Mouse (Mus musculus) monocyte, adult 5-6 weeks (primary cell): ENCODE data around the gene Fam189a1. TPM values are rescaled to one million over a fixed set of nuclear protein-coding genes. Genes with fewer than 3 reads are reported as not detected.

Source experiments
- ATAC-seq: fragments of 153-309, 156-312 bp; replicated peaks from 2 replicates; pipeline ENCODE4 v1.8.0; 2017; ENCODE audit warnings: mild to moderate bottlenecking; ENCODE audit not compliant: low TSS enrichment, insufficient number of reproducible peaks, severe bottlenecking, poor library complexity, low FRiP score
- total RNA-seq: library from RNA; stranded (forward); fragments of 200-1000, 200-491, 200-594 nt; gene quantifications from 3 replicates; pipeline ENCODE4 v1.2.3, GENCODE M21; 2017

The Fam189a1 gene
- total RNA-seq, 1 experiment from 2014 or later, result not detected

DNA sequence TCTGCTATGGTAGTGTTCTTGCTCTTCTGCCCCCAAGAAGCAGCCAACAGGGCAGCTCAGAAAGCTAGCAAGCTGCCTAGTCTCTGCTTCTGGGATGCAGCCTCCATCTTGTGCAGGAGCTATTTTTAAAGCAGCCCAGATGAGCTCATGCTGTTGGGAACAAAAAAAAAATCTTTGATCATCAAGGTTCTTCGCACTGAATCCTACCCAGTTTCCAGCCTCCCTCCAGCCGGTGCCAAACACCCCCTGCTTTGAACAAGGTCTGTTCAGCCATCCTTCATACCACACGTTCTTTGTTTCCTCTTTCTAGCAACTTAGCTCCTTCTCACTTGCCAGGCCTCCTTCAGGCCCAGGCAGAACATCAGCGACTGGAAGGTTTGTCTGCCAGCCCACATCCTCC is 376.9 kb downstream of the Fam189a1 start:
- ATAC-seq, result no peak

GRCm38 (mm10) chr7:64776708-64777489 is 379.5 kb downstream of the Fam189a1 start:
- no peak for ATAC-seq

GRCm38 (mm10) chr7:64773465-64773864 is 382.9 kb downstream of the Fam189a1 start:
- no peak for ATAC-seq

- no peak for ATAC-seq
Measured at GRCm38 (mm10) chr7:64770779-64771390, 385.5 kb downstream of the Fam189a1 start.

- ATAC-seq, result no peak
Measured at GRCm38 (mm10) chr7:64769768-64770167, 386.6 kb downstream of the Fam189a1 start.

DNA sequence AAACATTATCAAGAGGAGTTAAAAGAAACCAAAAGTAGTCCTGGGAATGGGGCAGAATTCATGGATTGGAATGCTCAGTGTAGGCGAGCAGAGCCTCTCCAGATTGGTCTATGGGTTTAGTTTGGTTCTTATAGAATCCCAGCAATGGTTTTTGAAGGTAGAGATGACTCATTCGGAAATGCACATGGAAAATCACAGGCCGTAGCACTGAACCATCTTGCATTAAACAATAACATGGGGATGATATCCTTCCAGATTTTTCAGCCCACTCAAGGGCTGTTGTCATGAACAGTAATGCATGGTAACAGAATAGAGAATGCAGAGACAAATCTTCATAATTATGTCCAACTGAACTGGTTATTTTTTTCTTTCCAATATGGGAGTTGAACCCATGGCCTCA is 390.8 kb downstream of the Fam189a1 start:
- no peak for ATAC-seq

GRCm38 (mm10) chr7:64755141-64755540 is 401.2 kb downstream of the Fam189a1 start:
- ATAC-seq, result no peak

- ATAC-seq, result no peak
Measured at GRCm38 (mm10) chr7:64754161-64754560, 402.2 kb downstream of the Fam189a1 start.

DNA sequence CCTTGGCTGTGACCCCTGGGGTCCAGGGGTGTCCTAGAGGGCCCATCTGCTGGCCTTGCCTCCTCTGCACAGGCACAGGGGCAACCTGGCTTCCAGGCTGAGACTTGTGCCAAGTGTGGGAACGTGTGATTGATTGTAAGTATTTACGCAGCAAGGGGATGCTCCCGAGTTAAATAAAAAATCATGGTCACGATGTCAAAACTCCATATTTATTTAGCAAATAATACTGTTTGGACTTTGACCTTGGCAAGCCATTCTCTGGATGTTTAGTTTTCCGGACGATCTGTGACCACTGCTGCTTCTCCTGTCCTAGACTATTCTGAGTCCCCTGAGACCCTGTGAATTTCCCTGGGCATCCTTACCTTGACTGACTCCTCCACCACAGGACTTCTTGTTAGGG is 402.7 kb downstream of the Fam189a1 start:
- no peak for ATAC-seq

DNA sequence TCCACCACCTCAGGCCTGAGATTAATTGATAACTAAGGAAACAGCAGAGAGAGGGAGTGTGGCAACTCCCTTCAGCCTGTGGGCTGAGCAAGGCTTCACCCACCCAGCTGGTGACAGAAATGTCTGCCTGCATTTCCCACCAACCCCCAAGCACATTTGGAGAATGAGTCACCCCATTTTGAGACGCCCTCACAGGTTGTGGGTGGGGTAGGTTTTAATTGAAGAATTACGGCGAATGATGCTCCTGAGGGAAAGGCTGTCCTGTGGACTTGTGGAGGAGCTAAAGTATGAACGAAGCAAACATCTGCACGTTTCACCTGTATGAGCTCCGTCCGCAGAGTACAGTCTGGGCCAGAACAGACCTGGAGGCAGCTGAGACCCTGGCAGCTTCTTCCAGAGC is 404.2 kb downstream of the Fam189a1 start:
- no peak for ATAC-seq

- ATAC-seq, result no peak
Measured at GRCm38 (mm10) chr7:64751465-64751864, 404.9 kb downstream of the Fam189a1 start.

DNA sequence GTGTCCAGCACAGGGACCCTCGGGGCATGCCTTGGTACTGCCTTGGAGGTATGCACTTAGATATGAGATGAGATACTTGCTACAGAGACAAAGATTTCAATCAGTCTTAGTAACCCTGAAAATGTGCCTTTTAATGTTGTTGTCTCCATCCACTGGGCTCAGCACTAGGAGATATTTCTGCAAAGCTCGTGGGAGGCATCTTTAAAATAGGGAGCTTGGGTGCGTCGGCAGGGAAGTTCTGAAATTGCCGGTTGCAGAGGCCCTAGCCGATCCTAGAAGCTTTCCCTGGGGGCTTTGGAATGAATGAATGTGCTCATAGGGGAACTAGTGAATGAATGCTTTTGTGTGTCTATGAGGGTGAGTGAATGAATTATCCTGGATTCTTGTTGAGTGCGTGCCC is 412.8 kb downstream of the Fam189a1 start:
- no peak for ATAC-seq

DNA sequence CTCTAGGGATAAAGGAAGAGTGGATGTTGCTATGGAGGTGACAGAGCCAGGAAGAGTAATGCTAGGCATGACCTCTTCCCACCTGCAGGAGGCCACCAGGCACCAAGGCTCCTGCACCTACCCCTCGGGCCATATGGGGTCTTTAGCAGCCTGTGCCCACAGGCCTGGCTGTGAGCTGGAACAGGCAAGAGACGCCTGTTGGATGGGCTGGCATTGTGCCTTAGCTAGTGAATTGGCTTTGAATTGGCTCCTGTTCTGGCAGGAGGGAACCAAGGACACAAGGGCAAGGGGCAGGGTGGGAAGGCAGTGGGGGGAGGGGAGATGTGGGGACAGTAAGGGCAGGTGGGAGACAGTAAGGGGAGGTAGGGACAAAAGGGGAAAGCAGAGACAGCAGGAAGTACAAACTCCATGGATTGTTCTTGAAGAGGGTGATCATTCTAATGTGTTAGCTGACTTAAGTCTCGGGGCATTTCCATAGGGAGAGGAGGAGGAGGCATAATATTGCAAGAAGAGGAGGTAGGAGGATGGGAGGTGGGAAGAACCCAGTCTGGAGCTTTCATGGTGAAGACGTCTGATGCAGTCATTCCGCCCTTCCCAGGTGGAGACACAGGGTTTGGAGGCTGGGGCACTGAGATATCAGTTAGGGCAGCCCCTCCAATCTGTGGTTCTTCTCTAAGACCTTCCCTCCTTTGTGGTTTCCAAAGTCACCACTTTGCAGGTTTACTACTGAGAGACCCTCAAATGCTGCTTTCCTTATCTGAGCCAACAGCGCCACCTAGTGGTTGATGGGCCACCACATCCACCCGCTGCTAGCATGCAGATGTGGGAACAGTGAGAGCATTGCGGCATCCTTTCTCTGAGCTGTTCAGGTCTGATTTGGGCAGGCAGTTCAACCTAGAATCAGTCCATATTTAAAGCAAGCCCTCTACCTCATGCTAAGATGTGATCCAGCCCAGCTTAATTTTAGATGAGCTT is 414.8 kb downstream of the Fam189a1 start:
- 0 out of 2 replicates have a peak, but pooled peaks have one; percentile 23 for ATAC-seq

DNA sequence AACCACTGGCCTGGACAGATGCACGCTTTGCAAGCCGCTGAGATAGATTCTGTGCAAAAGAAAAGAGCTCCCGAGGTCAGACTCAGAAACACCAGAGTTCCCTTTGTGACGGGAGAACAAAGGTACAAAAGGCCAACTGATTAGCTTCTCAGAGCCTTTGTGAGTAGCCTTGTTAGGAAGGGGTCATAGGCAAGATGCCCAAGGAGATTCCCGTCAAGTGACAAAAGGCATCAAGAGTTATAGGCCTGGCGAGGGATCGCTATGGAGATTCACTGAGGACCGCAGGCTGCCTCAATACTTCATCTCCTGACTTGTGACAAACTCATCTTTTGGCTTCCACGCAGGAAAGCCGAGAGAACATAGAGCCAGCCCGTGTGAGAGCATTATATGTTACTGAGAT is 417.2 kb downstream of the Fam189a1 start:
- ATAC-seq, result no peak

DNA sequence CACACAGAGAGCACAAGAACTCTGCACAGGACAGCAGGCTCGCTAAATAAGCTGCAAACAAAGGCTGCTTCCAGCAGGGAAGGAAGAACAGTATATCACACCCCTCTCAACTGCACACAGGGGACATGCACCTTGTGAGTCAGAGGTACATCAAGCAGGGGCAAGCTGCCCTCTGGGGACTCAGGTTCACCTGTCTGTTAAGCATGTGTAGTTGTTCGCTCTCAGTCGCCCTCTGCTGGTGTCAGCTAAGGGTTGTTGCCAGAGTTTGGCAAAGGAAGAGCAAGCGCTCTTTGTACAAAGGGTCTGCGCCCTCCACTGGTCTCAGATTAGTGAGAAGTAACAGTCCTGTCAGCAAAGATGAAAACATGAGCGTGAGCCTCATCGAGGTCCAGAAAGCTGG is 426.6 kb downstream of the Fam189a1 start:
- no peak for ATAC-seq

GRCm38 (mm10) chr7:64728816-64729215 is 427.6 kb downstream of the Fam189a1 start:
- ATAC-seq, result no peak

- ATAC-seq, result no peak
Measured at GRCm38 (mm10) chr7:64728181-64728591, 428.2 kb downstream of the Fam189a1 start.

DNA sequence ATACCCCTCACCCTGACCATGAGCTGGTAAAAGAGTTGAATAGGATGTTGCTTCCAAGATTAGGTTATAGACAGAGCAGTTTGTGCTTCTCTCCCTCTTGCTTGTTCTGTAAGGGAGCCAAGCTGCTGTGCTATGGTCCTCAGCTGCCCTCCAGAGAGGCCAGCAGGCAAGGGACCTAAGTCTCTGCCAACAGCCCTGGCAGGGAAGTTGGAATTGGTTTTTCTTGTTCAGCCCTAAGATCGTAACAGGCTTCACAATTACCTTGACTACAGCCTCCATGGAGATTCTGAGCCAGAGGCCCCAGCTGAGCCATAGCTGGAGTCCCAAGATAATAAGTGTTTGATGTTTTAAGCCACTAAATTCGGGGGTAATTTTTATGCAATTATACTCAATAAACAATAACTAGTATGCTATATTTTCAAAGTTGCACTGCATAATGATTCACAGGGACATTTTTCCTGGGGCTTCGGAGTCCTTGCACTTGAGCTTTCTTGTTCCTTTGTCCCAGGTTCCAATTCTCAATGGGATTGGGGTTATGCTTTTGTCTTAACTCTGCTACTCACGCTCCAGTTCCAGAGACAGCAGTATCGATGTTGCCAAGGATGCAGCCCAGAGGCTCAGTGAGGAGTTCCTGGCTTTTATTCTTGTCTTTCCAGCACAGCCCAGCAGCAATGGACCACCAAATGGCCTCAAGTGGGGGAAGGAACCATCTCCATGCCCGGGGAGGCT is 430.2 kb downstream of the Fam189a1 start:
- no peak for ATAC-seq

- ATAC-seq, result no peak
Measured at GRCm38 (mm10) chr7:64724409-64724808, 432.0 kb downstream of the Fam189a1 start.
